Mouse (Mus musculus) embryonic fibroblast, embryonic 13.5 days (primary cell): ENCODE measurements around the gene Cdc37.

Source experiments
- CTCF ChIP-seq: IDR thresholded peaks from 2 replicates; pipeline ENCODE4 v1.5.1; 2011; ENCODE audit warnings: mild to moderate bottlenecking, control low read depth, low read length, moderate library complexity, borderline replicate concordance; ENCODE audit not compliant: insufficient read depth
- POLR2A ChIP-seq: IDR thresholded peaks from 2 replicates; pipeline ENCODE4 v1.6.1; 2011; ENCODE audit warnings: low read depth, mild to moderate bottlenecking, control low read depth, low read length, moderate library complexity

DNA sequence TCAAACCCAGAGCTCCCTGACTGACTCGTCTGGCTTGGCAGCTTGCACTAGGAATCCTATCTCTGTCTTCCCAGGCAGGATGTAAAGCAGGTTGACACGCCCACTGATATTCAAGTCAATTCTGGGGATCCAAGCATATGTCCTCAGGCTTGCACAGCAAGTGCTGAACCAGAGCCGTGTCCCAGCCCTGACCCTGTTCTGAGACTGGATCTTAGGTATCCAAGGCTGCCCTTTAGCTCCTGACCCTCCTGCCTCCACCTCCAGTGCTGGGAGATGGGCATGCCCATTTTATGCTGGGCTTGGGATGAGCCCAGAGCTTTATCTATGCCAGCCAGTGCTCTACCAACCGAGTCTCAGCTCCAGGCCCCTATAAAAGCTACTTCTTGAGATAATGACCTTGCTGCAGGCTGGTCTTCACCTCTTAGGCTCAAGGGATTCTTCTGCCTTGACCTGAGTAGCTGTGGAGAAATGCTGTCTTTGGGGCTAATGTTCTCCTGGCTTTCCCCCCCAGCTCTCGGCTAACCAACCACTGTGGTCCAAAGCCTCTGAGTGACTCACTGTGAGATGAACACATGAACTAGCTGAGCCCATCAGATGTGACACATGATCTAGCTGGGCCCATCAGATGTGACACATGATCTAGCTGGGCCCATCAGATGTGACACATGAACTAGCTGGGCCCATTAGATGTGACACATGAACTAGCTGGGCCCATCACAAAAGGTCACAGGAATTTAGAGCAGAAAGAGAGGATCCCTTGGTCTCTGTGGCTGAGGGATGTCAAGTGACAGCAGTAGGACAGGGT lies 43.8 kb downstream of the Cdc37 start:
- TF ChIP-seq CTCF (no peak), POLR2A (no peak)
